Mouse (Mus musculus): ENCODE data around the gene Cpsf4l.

Gene Cpsf4l

DNA sequence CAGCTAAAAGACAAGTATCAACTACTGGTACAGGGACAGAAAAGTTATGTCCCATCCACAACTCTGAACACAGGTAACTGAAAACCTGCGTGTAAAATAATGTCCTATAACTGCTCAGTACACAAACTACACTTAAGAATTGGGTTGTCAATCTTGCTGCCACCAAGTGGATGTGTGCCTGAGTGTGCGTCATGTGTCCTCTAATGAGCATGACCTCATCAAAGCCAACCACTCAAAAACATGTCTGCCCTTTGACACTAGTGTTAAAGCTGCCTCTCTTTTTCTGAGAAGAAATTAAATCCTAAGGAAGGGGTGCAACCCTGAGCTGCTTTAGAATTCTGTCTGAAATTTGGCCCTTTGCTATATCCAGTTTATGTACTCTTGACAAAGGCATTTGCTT, 45.5 kb downstream of the Cpsf4l start:
- 66% methylated on average over 2 of the region's 2 CpGs for WGBS

DNA sequence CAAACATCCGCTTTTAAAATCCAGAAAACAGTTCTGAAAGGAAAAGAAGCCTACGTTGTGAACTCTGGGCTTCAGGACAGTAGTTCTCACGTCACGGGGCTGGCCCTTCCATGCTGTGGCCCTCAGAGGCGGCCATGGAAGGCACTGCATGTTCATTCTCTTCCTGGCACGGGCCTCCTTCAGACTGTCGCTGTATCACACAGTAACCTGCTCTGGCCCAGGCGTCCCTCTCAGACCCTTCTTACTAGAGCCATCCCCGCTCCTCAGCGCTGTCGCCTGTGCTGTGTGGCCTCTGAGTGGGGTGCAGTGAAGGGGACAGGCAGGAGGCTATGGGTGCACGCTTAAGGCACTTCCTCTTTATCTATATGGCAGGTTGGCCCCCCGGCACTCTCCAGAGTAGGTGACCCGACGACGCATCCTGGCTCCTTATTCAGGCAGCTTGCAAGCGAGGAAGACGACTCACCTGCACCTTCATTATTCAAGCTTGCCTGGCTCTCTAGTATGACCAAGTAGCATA, 47.9 kb downstream of the Cpsf4l start:
- 88% methylated on average over 18 of the region's 18 CpGs for WGBS

DNA sequence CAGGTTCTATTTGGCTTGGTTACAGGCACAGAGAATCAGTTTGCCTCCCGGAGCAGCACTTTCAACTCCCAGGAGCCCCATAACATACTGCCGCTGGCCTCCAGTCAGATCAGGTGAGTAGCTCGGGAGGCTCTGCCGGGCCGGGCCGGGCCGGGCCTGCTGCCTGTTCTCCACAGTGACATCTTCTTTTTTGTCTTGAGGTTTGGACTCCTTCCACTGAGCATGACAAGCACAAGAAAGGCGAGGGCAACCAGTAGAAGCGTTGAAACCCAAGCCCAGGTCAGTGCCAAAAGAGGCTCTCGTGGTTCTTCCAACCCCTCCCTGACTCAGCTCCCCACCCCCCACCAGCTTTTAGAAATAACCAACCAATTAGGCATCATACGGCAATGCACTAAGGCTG, 48.9 kb downstream of the Cpsf4l start:
- WGBS, result 65% methylated on average over 11 of the region's 11 CpGs

DNA sequence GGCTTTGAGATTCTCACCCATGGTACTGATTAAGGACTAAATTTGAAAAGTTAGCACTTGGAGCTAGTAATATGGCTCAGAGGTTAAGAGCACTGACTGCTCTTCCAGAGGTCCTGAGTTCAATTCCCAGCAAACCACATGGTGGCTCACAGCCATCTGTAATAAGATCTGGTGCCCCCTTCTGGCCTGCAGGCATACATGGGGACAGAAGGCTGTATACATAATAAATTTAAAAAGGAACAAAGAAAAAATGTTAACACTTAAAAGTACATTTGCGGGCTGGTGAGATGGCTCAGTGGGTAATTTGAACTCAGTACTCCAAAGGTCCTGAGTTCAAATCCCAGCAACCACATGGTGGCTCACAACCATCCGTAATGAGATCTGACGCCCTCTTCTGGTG, 49.6 kb downstream of the Cpsf4l start:
- WGBS, result 93% methylated on average over 3 of the region's 3 CpGs

DNA sequence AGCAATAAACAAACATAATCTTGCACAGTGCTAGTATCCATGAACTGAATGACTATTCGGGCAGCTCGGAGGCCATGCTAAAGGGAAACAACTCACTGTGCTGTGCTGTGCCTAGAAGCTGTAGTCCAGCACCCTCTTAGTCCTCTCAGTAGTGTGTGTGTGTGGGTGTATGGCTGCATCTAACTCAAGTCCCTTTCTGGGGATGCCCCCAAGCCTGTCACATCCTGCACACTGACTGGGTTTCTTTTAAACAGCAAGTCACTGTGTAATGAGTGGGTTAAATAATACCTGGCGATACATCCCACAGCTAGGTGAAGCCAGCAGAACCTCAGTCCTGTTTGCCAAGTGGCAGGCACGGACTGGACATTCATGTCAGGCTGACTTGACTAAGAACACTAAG, 51.1 kb downstream of the Cpsf4l start:
- WGBS, result 82% methylated on average over 4 of the region's 4 CpGs

DNA sequence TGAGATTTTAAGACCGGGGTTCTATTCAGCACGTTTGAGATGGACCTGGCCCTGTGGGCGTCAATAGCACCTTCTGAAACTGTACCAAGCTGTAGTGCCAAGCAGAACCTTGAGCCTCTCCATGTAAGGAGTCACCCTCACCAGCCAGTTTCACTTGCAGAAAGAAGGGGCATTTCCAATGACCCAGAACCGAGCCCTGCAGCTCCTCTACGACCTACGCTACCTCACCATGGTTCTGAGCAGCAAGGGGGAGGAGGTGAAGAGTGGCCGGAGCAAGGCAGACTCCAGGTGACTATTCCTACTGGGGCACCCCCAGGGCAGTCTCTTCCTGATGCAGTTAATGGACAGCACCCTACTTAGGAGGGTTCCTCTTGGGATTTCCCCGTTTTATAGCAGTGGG, 51.5 kb downstream of the Cpsf4l start:
- 80% methylated on average over 8 of the region's 8 CpGs for WGBS

DNA sequence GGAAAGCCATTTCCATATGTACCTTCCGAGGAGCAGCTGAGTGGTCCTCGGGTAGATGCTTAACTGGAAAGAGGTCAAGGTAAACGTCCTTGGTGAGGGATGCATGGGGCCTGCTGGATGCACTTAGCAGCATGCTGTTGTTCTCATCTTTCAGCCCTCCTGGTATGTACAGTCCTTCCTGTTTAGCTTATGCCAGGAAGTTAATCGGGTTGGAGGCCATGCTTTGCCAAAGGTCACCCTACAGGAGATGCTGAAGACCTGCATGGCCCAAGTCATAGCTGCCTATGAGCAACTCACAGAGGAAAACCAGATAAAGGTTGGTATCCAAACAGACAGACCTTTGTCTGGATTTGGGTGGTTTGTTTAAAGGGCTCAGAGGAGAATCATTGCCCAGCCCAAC, 52.6 kb downstream of the Cpsf4l start:
- 61% methylated on average over 4 of the region's 4 CpGs for WGBS

DNA sequence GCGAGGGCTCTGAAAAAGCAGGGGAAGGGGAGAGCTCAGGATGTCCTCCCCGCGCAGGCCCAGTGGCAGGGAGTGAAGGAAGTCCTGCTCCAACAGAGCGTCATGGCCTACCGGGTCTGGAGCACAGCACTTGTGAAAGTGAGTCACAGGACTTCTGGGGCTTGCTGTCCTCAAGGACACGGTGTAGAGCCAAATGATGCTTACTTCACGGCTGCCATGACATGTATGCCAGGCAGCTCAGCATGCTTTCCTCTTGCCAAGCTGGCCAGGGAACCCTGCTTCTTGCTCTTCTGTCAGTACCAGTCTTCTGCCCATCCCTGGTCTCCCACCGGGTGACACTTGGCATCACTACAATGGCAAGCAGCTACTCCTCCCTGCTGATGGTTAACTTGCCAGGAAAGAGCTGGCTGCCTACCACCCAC, 53.3 kb downstream of the Cpsf4l start:
- WGBS, result 55% methylated on average over 8 of the region's 8 CpGs

DNA sequence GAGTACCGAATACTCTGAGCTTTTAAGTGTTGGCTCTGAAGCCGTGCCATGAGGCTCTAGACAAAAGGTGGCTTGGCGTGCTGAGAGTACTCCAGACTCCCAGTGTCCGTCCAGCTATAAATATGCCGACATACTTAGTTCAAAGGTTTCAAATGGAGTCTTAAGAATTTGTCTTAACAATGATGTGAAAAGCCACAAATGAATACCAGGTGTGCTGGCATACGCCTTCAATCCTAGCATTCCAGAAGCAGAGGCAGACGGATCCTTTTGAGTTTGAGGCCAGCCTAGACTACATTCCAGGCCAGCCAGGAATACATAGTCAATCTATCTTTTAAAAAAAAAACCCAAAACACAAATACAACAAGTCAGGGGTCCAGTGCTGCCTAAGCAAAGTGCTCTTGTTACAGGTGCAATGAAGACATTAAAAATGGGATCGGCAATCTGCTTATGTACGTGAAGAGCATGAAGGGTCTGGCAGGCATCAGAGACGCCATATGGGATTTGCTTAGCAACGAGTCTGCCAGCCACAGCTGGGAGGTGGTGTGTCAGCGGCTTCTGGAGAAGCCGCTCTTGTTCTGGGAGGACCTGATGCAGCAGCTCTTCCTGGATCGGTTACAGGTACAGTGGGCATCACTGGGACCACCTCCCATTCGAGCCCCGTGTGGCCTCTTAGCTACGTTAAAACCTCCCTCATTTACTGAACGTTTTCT, 55.1 kb downstream of the Cpsf4l start:
- WGBS, result 56% methylated on average over 18 of the region's 18 CpGs

DNA sequence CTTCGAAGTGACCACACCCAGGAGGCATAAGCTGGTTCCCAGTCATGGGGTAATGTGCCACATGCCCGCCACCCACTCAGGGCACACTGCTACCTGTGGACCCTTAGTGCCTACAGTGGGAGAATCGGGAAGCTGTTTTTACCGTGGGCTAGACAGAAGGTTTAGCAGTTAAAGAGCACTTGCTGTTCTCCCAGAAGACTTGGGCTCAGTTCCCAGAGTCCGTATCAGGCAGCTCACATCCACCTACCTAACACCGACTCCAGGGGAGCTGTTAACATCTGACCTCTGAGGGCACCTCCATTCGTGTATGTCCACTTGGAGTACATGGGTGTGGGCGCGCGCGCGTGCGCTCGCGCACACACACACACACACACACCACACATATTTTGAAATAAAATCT, 55.7 kb downstream of the Cpsf4l start:
- 78% methylated on average over 15 of the region's 15 CpGs for WGBS

DNA sequence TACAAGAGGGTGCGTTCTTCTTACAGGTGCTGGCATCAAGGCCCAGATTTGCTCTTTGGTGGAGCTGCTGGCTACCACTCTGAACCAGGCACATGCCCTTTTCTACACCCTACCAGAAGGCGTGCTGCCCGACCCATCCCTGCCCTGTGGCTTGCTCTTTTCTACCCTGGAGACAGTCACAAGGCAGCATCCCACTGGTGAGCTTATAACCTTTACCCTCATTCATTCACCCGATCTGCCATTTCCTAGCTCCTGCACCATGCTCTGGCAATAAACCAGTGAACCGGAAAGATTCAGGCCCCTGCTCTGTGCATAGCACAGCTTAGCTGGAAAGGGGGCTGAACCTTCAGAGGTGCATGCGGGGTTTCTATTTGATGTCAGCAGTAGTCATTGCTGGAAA, 57.3 kb downstream of the Cpsf4l start:
- 90% methylated on average over 6 of the region's 6 CpGs for WGBS

DNA sequence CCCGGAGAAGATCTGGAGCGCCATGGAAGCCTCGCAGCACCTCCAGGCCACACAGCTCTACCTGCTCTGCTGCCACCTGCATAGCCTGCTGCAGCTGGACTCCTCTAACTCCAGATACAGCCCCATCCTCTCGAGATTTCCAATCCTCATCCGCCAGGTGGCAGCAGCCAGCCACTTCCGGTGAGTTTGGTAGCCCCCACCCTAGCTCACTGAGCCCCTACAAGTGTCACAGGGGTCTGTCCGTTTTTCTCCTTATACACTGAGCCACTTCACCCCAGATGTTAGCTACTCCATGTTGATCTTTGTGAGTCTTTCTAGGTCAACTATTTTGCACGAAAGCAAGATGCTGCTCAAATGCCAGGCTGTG, 57.9 kb downstream of the Cpsf4l start:
- WGBS, result 45% methylated on average over 8 of the region's 8 CpGs

DNA sequence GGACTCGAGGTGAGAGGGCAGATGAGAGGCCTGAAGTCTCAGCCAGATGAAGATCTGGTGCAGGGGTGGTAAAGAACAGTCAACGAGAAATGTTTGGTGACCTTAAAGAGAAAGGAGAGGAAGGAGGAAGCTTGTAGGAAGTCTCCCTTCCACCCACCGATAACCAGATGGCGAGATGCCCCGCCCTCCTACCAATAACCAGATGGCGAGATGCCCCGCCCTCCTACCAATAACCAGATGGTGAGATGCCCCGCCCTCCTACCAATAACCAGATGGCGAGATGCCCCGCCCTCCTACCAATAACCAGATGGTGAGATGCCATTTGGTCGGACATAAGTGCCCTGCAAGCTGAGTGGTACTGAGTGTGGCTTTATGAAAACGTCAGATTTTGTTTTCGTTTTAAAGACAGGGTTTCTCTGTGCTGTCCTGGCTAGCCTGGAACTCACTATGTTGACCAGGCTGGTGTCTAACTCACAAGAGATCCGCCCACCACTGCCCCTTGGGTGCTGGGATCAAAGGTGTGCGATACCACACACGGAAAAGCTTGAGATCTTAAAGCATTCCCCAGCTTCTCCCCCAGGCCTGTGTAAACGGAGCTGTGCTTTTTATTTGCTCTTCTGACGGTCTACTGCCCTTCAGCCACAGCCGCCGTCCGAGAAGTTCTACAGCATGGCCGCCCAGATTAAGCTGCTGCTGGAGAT, 58.5 kb downstream of the Cpsf4l start:
- 68% methylated on average over 22 of the region's 22 CpGs for WGBS

DNA sequence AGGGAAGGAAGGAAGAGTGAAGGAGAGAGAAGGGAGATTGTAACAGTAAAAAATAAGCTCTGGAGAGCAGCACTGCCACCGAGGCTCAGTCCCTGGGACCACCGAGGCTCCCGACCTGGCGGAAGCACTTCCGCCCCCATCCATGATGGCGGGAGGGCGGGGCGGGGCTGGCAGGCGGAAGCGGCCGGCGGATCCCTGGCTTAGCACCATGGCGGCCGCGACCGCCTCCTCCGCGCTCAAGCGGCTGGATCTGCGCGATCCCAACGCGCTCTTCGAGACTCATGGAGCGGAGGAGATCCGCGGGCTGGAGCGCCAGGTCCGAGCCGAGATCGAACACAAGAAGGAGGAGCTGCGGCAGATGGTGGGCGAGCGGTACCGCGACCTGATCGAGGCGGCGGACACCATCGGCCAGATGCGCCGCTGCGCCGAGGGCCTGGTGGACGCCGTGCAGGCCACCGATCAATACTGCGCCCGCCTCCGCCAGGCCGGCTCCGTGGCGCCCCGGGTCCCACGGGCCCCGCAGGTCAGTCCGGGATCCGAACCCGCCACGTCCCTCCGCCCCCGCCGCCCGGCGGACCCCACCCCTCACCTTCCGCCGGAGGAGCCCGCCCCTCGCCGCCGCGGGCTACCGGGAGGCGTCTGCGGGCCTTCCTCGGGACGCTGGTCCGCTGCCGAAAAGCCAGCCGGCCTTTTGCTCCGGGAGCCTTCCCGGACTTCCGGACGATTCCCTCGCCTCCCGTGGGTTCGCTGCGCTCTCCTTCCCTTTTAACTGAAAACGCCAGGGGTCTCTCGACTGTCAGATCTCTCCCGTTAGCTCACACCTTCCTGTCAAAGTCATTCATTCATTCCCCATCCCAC, 60.2 kb downstream of the Cpsf4l start, which contains the start of gene Slc39a11:
Slc39a11 (minus strand) TSS at position 727 of the 858 bp plus-strand sequence.
- WGBS, result under 1% methylated on average over 81 of the region's 91 CpGs

DNA sequence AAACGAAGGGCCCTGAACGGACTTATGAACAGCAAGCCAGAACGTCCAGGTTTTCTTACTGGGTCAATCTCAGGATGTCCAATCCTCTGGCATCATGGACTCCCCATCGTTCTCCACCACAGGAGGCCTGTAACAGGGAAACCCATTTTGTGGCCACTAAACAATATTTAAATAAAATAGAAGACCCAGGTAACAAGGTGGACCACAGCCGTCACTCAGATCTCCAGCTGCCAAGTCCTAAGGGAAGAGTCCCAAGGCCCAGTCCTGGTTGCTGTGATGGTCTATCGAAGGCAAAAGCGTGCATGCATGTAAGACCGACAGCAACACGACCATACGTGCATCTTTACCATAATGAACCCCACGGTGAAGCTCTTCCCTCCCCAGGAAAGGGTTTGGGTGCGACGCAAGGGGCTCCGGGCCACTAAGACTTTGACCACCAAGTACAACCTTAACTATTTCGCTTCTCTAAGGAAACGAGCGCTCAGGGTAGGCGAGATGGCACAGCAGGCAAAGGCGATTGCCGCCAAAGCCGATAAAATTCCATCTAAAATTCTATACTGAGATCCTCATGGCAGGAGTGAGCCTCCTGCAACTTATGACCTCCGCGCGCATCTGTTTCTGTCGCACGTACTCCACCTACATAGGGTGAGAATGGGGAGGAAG, 61.0 kb downstream of the Cpsf4l start, which contains the start of gene Cog1:
Cog1 (plus strand) TSS at position 480 of the 663 bp plus-strand sequence.
- 37% methylated on average over 26 of the region's 26 CpGs for WGBS
